Mouse (Mus musculus) ES-E14 (cell line): ENCODE measurements around the gene Rps19bp1. TPM values are rescaled to one million over a fixed set of nuclear protein-coding genes. Genes with fewer than 3 reads are reported as not detected.

Source experiments
- DNase-seq: peaks from one replicate; pipeline ENCODE4 v3.0.0-alpha.2; 2013; ENCODE audit warnings: low read depth, low spot score
- H3K27ac ChIP-seq: 2 replicates; pipeline ENCODE4 v1.5.1; 2012; ENCODE audit warnings: low read depth, mild to moderate bottlenecking, low read length, moderate library complexity, mixed read lengths; ENCODE audit not compliant: poor library complexity, insufficient read depth, severe bottlenecking
- H3K36me3 ChIP-seq: 2 replicates; pipeline ENCODE4 v1.6.1; 2012; ENCODE audit warnings: mild to moderate bottlenecking, low read length, moderate library complexity, mixed read lengths; ENCODE audit not compliant: control insufficient read depth, poor library complexity, insufficient read depth, severe bottlenecking
- H3K4me1 ChIP-seq, 2 experiments: fragments of 150-350 bp in 1 of 2; sonication (generic) in 1 of 2; 2 replicates each; pipeline ENCODE4 v1.6.1; 2012; ENCODE audit warnings: low read length in 2 of 2, mild to moderate bottlenecking in 1 of 2, mixed read lengths in 1 of 2; ENCODE audit not compliant: control insufficient read depth in 2 of 2, insufficient read depth in 2 of 2, poor library complexity in 1 of 2
- H3K4me3 ChIP-seq, 2 experiments: fragments of 150-350 bp in 1 of 2; sonication (generic) in 1 of 2; 2 replicates each; pipeline ENCODE4 v1.5.1; 2012; ENCODE audit warnings: low read length in 2 of 2, low read depth in 1 of 2, mild to moderate bottlenecking in 1 of 2, mixed read lengths in 1 of 2; ENCODE audit not compliant: insufficient read depth in 1 of 2, poor library complexity in 1 of 2, severe bottlenecking in 1 of 2
- H3K9ac ChIP-seq: 2 replicates; pipeline ENCODE4 v1.6.1; 2012; ENCODE audit warnings: low read depth, mild to moderate bottlenecking, low read length, mixed read lengths; ENCODE audit not compliant: poor library complexity, insufficient read depth, severe bottlenecking
- H3K9me3 ChIP-seq: fragments of 150-350 bp; sonication (generic); 2 replicates; pipeline ENCODE4 v1.6.1; 2012; ENCODE audit warnings: low read depth, mild to moderate bottlenecking, low read length; ENCODE audit not compliant: control insufficient read depth, insufficient read depth
- CHD2 ChIP-seq: IDR thresholded peaks from 2 replicates; pipeline ENCODE4 v1.6.1; 2014; ENCODE audit warnings: mild to moderate bottlenecking, low read depth, low read length, inconsistent platforms
- HCFC1 ChIP-seq: IDR thresholded peaks from 2 replicates; pipeline ENCODE4 v1.6.1; 2012; ENCODE audit warnings: low read length, inconsistent platforms, borderline replicate concordance; ENCODE audit not compliant: insufficient read depth
- MAFK ChIP-seq: IDR thresholded peaks from 2 replicates; pipeline ENCODE4 v1.6.1; 2014; ENCODE audit warnings: mild to moderate bottlenecking, low read depth, low read length, inconsistent platforms; ENCODE audit not compliant: insufficient read depth
- ZC3H11A ChIP-seq: IDR thresholded peaks from 2 replicates; pipeline ENCODE4 v1.6.1; 2012; ENCODE audit warnings: low read depth, mild to moderate bottlenecking, inconsistent platforms, low read length, borderline replicate concordance
- ZNF384 ChIP-seq: IDR thresholded peaks from 2 replicates; pipeline ENCODE4 v1.6.1; 2012; ENCODE audit warnings: low read depth, low read length, inconsistent platforms
- in situ Hi-C, 2 experiments: fragments of 600-800 bp; cut with MboI; formaldehyde crosslinking; loops; one replicate each; pipeline ENCODE4 v1.15.1; 2025; ENCODE audit warnings: low sequenced_read_pairs in 2 of 2, inconsistent platforms in 1 of 2; ENCODE audit not compliant: unreplicated experiment in 2 of 2
- total RNA-seq: library from RNA; depleted of rRNA; stranded (reverse); fragments of 300-350 nt; gene quantifications from 2 replicates; pipeline ENCODE4 v1.2.3, GENCODE M21; 2012

Gene Rps19bp1
- total RNA-seq, 1 experiment = 59.4 TPM

DNA sequence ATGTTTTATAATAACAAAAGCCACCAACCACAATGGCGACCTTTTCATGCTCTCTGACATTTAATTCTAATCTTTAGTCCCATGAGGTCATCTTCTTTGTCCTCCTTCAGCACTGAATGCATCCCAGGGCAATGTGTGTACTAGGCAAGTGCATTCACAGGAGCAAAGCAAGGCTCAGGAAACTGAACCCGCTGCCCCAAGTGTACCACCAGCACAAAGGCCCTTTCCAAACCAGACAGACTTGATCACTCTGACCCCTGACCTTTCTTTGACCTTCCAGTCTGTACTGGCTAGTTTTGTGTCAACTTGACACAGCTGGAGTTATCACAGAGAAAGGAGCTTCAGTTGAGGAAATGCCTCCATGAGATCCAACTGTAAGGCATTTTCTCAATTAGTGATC is 31.8 kb downstream of the Rps19bp1 start:
- H3K36me3 ChIP-seq = peaks cover 14% of the 10 kb centered on the region
- H3K4me3 ChIP-seq = no peak overlapping the region
- H3K9ac ChIP-seq = no peak overlapping the region
- H3K9me3 ChIP-seq = no peaks in the 10 kb centered on the region
- DNase-seq = no peak
- TF ChIP-seq ZC3H11A = no peak
- TF ChIP-seq CHD2 = no peak
- in situ Hi-C loops = no loop called here
- peak overlapping the region; percentile 57; the same call in 1 of the 2 replicates for H3K27ac ChIP-seq
- peaks cover 12 to 26% of the 10 kb centered on the region in 2 experiments for H3K4me1 ChIP-seq

DNA sequence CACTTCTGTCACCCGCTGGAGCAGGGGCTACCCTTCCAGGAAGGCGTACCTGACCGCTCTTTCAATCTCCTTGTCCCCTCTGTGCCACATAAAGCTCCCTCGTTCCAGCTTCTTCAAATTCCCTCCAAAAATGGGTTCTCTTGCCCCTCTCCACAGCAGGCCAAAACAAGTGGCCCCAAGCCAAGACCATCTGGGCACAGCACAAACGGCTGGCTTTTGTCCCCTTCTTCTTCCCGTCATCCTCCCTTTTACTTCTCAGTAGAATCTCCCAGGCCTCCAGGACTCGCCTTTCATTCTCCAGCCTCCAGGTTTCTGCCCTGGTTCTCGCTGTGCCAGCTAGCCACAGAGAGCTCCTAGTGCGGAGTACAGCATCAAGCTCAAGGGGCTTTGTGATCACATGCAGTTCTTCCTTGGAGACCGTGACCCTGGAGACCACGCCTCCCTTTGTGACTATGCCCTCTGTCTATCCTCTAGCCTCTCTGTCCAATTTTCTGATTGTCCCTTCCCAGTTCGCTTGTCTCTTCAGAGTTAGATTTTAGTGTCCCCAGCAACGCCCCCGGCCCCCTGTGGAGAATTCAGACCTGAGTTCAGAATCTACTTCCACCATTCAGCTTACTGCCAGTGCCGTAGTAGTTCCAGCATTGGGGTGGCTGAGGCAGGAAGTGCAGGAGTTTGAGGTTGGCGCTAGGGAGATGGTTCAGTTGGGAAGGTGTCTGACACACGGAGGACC is 35.9 kb downstream of the Rps19bp1 start:
- Histone ChIP-seq H3K4me3 (peak overlapping the region; percentile 1 to 36; a peak in 2 of 4 replicates), H3K9ac (no peak overlapping the region; the same call in 1 of the 2 replicates), H3K9me3 (no peaks in the 10 kb centered on the region), H3K4me1 (peaks cover 12 to 22% of the 10 kb centered on the region in 2 experiments; a peak in 3 of 4 replicates), H3K36me3 (no peaks in the 10 kb centered on the region), H3K27ac (no peak overlapping the region)
- no peak for DNase-seq
- in situ Hi-C loops = loop anchor here in 1 of 2 experiments (10.0 kb wide), 1 partner anchor 113 kb away; no protein-coding TSS in a partner anchor
- TF ChIP-seq HCFC1 (no peak), ZC3H11A (no peak), MAFK (no peak), ZNF384 (no peak), CHD2 (no peak)

DNA sequence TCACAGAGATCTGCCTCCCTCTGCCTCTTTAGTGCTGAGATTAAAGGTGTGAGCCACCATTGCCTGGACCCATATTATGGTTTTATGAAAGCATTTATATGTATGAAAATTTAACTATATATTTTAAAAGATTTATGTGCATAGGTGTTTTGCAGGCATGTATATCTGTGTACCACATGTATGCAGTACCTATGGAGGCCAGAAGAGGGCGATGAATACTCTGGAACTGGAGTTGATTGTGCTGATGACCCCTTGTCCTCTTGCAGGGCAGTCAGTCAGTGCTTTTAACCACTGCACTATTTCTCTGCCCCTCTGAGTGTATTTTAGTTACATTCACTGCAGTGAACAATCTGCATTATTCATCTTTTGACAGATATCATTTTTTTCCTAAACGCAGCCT is 38.3 kb downstream of the Rps19bp1 start:
- H3K9ac ChIP-seq = no peak overlapping the region
- no peak overlapping the region for H3K4me3 ChIP-seq
- no peaks in the 10 kb centered on the region for H3K36me3 ChIP-seq
- DNase-seq = peak; percentile 68
- H3K4me1 ChIP-seq = peaks cover 7 to 14% of the 10 kb centered on the region in 2 experiments; a peak in 3 of 4 replicates
- H3K9me3 ChIP-seq = no peaks in the 10 kb centered on the region
- no peak overlapping the region for H3K27ac ChIP-seq
- in situ Hi-C loops = loop anchor here in 1 of 2 experiments (10.0 kb wide), 1 partner anchor 111 kb away; no protein-coding TSS in a partner anchor
- no peak for TF ChIP-seq HCFC1
- no peak for TF ChIP-seq ZNF384
- TF ChIP-seq CHD2 = no peak
- TF ChIP-seq MAFK = no peak
- no peak for TF ChIP-seq ZC3H11A

DNA sequence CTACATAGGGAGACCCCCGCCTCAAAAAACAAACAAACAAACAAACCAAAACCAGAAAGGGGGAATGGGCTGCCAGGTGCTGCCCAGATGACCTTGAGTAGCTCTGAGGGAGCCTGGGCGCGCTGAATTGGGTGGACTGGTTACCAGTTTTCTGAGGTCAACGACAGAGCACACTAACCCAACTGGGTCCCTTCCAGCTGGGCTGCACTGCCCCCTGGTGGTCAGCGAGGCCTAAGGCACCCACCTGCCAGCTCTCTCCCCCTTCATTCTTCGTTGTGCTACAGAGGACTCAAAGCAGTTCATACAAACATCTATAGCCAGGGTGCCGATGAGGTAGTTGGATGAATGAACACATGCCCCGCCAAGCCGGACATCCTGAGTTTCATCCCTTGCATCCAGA is 38.9 kb downstream of the Rps19bp1 start:
- H3K9ac ChIP-seq = no peak overlapping the region; the same call in 1 of the 2 replicates
- TF ChIP-seq MAFK = no peak
- TF ChIP-seq ZNF384 = no peak
- no peak for TF ChIP-seq CHD2
- no peak for TF ChIP-seq HCFC1
- no peak for TF ChIP-seq ZC3H11A
- H3K36me3 ChIP-seq = no peaks in the 10 kb centered on the region
- in situ Hi-C loops = loop anchor here in 1 of 2 experiments (10.0 kb wide), 1 partner anchor 110 kb away; no protein-coding TSS in a partner anchor
- DNase-seq = peak; percentile 84
- H3K27ac ChIP-seq = no peak overlapping the region
- no peaks in the 10 kb centered on the region for H3K9me3 ChIP-seq
- H3K4me3 ChIP-seq = no peak overlapping the region
- H3K4me1 ChIP-seq = peaks cover 5 to 9% of the 10 kb centered on the region in 2 experiments; a peak in 1 of 4 replicates
